Mouse (Mus musculus): Measurements from ENCODE around the gene Zfp62. TPM values are rescaled to one million over a fixed set of nuclear protein-coding genes. Genes with fewer than 3 reads are reported as not detected.

Gene Zfp62
- polyA plus RNA-seq, 1 experiment = 3.3 TPM

DNA sequence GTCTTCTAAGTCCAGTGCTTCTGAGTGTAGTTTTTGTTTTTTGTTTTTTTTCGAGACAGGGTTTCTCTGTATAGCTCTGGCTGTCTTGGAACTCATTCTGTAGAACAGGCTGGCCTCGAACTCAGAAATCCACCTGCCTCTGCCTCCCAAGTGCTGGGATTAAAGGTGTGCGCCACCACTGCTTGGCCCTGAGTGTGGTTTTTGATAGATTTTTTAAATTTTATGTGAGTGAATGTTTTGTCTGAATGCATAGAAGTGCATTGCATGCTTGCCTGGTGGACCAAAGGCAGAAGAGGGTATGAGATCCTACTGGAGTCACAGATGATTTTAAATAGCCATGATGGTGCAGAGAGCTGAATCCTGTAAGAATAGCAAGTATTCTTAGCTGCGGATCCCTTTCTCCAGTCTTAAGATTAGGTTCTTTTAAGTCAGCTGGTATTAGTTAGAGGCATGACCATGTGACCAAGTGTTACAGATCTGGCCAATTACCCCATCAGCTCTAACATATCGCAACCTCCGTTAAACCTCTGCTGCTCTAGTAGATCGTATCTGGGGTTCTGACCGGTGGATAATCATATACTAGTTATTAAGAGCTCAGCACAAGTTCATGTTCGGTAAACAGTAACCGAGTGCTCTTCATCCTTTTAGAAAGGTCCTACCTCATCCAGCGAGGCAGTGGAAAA lies 40.0 kb downstream of the Zfp62 start:
- Histone ChIP-seq H3K79me2 (ENCODE audit: control insufficient read depth, insufficient read depth) (no peaks in the 10 kb centered on the region), H3K27me3 (ENCODE audit: control insufficient read depth, insufficient read depth, insufficient read length) (no peaks in the 10 kb centered on the region), H3K79me3 (ENCODE audit: low read depth) (no peaks in the 10 kb centered on the region), H3K36me3 (ENCODE audit: control insufficient read depth, insufficient read depth) (no peaks in the 10 kb centered on the region), H3ac (ENCODE audit: control insufficient read depth, insufficient read length, low read depth) (peak overlapping the region; percentile 45), H3K4me3 (ENCODE audit: insufficient read depth, poor library complexity, severe bottlenecking) (peak overlapping the region; percentile 39)
- TF ChIP-seq MAX (IDR thresholded peaks at IDR 0.05) (no peak), MYOD1 (IDR thresholded peaks at IDR 0.05; ENCODE audit: control insufficient read depth, insufficient read length, low read depth) (no peak), CEBPB (IDR thresholded peaks at IDR 0.05; ENCODE audit: low read depth) (peak; percentile 14), MYOG (IDR thresholded peaks at IDR 0.05; ENCODE audit: control insufficient read depth, extremely low read depth, insufficient read length) (no peak), USF1 (IDR thresholded peaks at IDR 0.05; ENCODE audit: low read depth) (peak; percentile 82), FOSL1 (IDR thresholded peaks at IDR 0.05; ENCODE audit: insufficient read depth, low read length, poor library complexity, severe bottlenecking) (no peak), CTCF (IDR thresholded peaks at IDR 0.05; ENCODE audit: control insufficient read depth, insufficient read depth, insufficient read length) (no peak)

DNA sequence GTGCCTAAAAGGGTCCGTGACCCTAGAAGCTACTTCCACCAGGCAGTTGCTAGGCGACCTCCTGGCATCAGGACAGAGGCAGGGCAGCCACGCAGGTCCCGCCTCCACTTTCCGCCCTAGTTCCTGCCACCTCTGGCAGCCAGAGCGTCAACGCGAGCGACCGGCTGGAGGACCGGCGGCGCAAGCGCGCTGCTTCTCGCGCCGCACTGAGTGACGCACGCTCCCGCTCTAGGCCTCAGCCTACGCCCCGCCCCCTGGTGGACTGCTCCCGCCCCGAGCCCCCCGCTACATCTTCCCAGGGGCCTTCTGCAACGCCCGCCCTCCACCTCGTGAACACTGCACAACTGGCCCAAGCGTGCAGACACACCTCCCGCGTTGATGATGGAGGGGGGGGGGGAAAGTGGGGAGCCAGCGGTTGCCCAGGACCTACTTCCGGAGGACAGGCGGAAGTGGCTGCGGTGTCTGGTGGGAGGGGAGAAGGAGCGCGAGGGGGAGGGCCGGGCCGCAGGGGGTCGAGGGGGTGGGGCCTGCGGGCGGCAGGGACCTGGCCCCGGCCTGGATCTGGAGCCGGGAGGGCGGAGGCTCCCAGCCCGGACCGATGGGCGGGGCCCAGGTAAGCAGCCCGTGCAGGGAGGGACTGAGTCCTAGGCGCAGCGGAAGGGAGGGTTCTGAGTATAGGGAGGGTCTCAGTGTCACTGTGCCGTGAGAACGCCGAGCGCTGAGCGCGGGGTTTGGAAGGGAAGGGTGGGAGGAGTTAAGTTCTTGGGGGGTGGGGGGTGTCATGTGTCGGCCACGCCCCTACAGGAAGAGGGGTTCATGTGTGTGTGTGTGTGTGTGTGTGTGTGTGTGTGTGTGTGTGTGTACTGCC lies 40.9 kb downstream of the Zfp62 start, which contains the start of gene Mgat1:
TSS of gene Mgat1 (plus strand) at position 465 of the 868 bp plus-strand sequence.
- peak; percentile 3 for TF ChIP-seq USF1 (IDR thresholded peaks at IDR 0.05; ENCODE audit: low read depth)
- TF ChIP-seq MYOD1 (IDR thresholded peaks at IDR 0.05; ENCODE audit: control insufficient read depth, insufficient read length, low read depth) = no peak
- TF ChIP-seq FOSL1 (IDR thresholded peaks at IDR 0.05; ENCODE audit: insufficient read depth, low read length, poor library complexity, severe bottlenecking) = no peak
- TF ChIP-seq MAX (IDR thresholded peaks at IDR 0.05) = peak; percentile 51
- TF ChIP-seq CEBPB (IDR thresholded peaks at IDR 0.05; ENCODE audit: low read depth) = no peak
- peaks cover 5% of the 10 kb centered on the region for H3K79me2 ChIP-seq (ENCODE audit: control insufficient read depth, insufficient read depth)
- H3ac ChIP-seq (ENCODE audit: control insufficient read depth, insufficient read length, low read depth) = peak within 1 kb of the TSS; percentile 72
- no peaks in the 10 kb centered on the region for H3K36me3 ChIP-seq (ENCODE audit: control insufficient read depth, insufficient read depth)
- H3K4me3 ChIP-seq (ENCODE audit: insufficient read depth, poor library complexity, severe bottlenecking) = peak within 1 kb of the TSS; percentile 39
- H3K79me3 ChIP-seq (ENCODE audit: low read depth) = no peaks in the 10 kb centered on the region
- H3K27me3 ChIP-seq (ENCODE audit: control insufficient read depth, insufficient read depth, insufficient read length) = no peaks in the 10 kb centered on the region

DNA sequence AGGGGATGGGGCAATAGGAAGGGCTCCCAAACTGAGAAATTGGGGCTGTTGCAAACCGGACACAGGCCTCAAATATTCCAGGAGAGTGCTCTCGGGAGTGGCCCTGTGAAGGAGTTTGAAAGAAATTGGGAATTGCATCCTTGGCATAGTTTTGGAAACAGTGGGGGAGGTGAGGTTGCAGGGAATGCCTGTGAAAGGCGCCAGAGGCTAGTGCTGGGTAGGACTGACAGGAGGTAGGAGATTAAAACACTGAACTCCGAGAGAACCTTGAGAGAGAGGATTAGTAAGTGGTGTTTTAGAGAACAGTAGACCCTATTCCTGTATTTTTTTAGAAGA lies 41.5 kb downstream of the Zfp62 start:
- peak overlapping the region; percentile 19 for H3ac ChIP-seq (ENCODE audit: control insufficient read depth, insufficient read length, low read depth)
- TF ChIP-seq MYOD1 (IDR thresholded peaks at IDR 0.05; ENCODE audit: control insufficient read depth, insufficient read length, low read depth) = no peak
- H3K27me3 ChIP-seq (ENCODE audit: control insufficient read depth, insufficient read depth, insufficient read length) = no peaks in the 10 kb centered on the region
- no peaks in the 10 kb centered on the region for H3K79me3 ChIP-seq (ENCODE audit: low read depth)
- no peaks in the 10 kb centered on the region for H3K36me3 ChIP-seq (ENCODE audit: control insufficient read depth, insufficient read depth)
- peaks cover 7% of the 10 kb centered on the region for H3K79me2 ChIP-seq (ENCODE audit: control insufficient read depth, insufficient read depth)
- H3K4me3 ChIP-seq (ENCODE audit: insufficient read depth, poor library complexity, severe bottlenecking) = peak overlapping the region; percentile 39

DNA sequence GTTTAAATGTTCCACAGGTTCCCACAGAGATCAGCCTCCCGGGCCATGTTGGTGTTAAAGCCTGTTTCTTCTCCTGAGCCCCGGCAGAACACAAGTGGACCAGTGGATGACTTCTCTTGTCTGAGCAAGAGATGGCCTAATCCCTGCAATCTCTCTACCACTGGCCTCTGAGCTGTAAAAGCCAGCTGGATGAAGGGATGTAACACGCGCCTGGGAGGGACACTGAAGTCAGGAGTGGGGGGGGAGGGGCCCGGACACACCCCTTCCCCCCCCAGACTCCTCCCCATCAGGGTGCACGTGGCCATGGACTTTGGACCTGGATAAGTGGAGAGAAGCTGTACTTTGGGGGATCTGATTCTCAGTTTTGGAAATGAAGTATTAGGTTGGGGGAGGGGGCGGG lies 42.1 kb downstream of the Zfp62 start:
- Histone ChIP-seq H3K79me2 (ENCODE audit: control insufficient read depth, insufficient read depth) (peaks cover 7% of the 10 kb centered on the region), H3K36me3 (ENCODE audit: control insufficient read depth, insufficient read depth) (no peaks in the 10 kb centered on the region), H3K79me3 (ENCODE audit: low read depth) (no peaks in the 10 kb centered on the region), H3K4me3 (ENCODE audit: insufficient read depth, poor library complexity, severe bottlenecking) (no peak overlapping the region), H3K27me3 (ENCODE audit: control insufficient read depth, insufficient read depth, insufficient read length) (no peaks in the 10 kb centered on the region), H3ac (ENCODE audit: control insufficient read depth, insufficient read length, low read depth) (no peak overlapping the region)
- TF ChIP-seq USF1 (IDR thresholded peaks at IDR 0.05; ENCODE audit: low read depth) = peak; percentile 19
- no peak for TF ChIP-seq CTCF (IDR thresholded peaks at IDR 0.05; ENCODE audit: control insufficient read depth, insufficient read depth, insufficient read length)

DNA sequence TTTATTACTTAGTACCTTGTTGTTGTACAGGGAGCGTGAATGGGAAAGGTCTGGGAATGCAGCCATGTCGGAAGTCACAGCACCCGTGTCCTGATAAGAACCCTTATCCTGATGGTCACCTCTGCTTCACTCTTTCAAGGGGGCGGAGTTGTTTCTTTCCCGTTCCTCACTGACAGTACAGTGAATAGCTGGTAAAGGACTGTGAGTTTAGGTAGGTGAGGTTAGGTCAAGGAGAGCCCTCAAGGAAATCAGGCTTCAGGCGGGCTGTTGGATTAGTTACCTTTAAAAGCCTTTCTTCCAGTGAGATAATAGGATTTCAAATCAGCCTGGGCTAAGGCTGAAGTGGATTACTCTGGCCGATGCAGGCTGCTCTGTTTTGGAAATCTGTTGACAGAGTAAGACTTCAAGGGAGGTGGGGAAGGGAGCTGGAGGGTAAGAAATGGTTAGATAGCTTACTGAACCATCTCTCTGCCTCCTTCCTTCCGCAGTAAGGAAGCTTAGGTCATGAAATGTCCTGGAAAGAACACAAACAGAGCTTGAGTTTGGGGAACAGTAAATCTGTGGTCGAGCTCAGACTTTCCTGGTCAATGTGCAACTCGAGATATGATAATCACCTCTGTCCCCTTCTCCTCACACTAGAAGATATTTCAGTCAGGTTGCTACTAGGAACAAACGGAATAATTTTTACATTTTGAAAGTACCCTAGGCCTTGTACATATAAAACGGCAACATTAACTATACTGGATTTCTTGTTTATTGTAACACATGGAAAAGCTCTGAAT lies 42.7 kb downstream of the Zfp62 start:
- peaks cover 2% of the 10 kb centered on the region for H3K79me3 ChIP-seq (ENCODE audit: low read depth)
- H3K27me3 ChIP-seq (ENCODE audit: control insufficient read depth, insufficient read depth, insufficient read length) = no peaks in the 10 kb centered on the region
- peaks cover 11% of the 10 kb centered on the region for H3K79me2 ChIP-seq (ENCODE audit: control insufficient read depth, insufficient read depth)
- H3K4me3 ChIP-seq (ENCODE audit: insufficient read depth, poor library complexity, severe bottlenecking) = no peak overlapping the region
- H3K36me3 ChIP-seq (ENCODE audit: control insufficient read depth, insufficient read depth) = no peaks in the 10 kb centered on the region
- TF ChIP-seq MYOD1 (IDR thresholded peaks at IDR 0.05; ENCODE audit: control insufficient read depth, insufficient read length, low read depth) (no peak), CTCF (IDR thresholded peaks at IDR 0.05; ENCODE audit: control insufficient read depth, insufficient read depth, insufficient read length) (no peak)
- H3ac ChIP-seq (ENCODE audit: control insufficient read depth, insufficient read length, low read depth) = no peak overlapping the region

DNA sequence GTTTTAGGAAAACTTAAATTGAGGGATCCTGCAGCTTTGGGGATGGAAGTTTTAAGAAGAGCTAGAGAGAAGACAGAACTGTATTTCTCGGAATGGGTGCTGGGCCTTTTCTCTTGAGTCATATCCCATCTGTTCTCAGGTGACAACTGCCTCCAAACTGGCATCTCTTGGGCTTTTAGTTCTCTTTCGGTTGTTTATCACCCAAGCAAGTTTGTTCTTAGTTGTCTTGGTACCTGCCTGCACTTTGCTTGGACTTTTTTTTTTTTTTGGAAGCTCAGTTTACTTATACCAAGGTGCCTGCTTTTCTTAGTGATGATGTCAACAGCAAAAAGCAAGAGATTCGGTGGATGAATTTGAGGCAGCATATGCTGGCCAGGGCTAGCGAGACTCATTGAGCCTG lies 43.4 kb downstream of the Zfp62 start:
- Histone ChIP-seq H3K36me3 (ENCODE audit: control insufficient read depth, insufficient read depth) (peaks cover under 1% of the 10 kb centered on the region), H3K79me2 (ENCODE audit: control insufficient read depth, insufficient read depth) (peaks cover 18% of the 10 kb centered on the region), H3K79me3 (ENCODE audit: low read depth) (peaks cover 9% of the 10 kb centered on the region), H3K27me3 (ENCODE audit: control insufficient read depth, insufficient read depth, insufficient read length) (no peaks in the 10 kb centered on the region), H3ac (ENCODE audit: control insufficient read depth, insufficient read length, low read depth) (no peak overlapping the region), H3K4me3 (ENCODE audit: insufficient read depth, poor library complexity, severe bottlenecking) (no peak overlapping the region)
- TF ChIP-seq MYOG (IDR thresholded peaks at IDR 0.05; ENCODE audit: control insufficient read depth, extremely low read depth, insufficient read length) = no peak
- TF ChIP-seq MYOD1 (IDR thresholded peaks at IDR 0.05; ENCODE audit: control insufficient read depth, insufficient read length, low read depth) = no peak
- TF ChIP-seq USF1 (IDR thresholded peaks at IDR 0.05; ENCODE audit: low read depth) = no peak
- TF ChIP-seq CEBPB (IDR thresholded peaks at IDR 0.05; ENCODE audit: low read depth) = no peak
- no peak for TF ChIP-seq CTCF (IDR thresholded peaks at IDR 0.05; ENCODE audit: control insufficient read depth, insufficient read depth, insufficient read length)
- no peak for TF ChIP-seq FOSL1 (IDR thresholded peaks at IDR 0.05; ENCODE audit: insufficient read depth, low read length, poor library complexity, severe bottlenecking)
